Mouse (Mus musculus) MEL (cell line): ENCODE measurements around the gene Agpat4.

Experiments
- CTCF ChIP-seq, 3 experiments: IDR thresholded peaks in 2 of 3; conservative IDR thresholded peaks in 1 of 3; 2 replicates each; pipeline ENCODE4 v1.5.1; 2011 to 2012; ENCODE audit warnings: low read length in 3 of 3, low read depth in 2 of 3, mild to moderate bottlenecking in 2 of 3, improper control_type of control experiment in 1 of 3, inconsistent platforms in 1 of 3, mixed read lengths in 1 of 3, moderate library complexity in 1 of 3; ENCODE audit not compliant: control insufficient read depth in 1 of 3, insufficient read depth in 1 of 3, poor library complexity in 1 of 3, severe bottlenecking in 1 of 3
- HCFC1 ChIP-seq: IDR thresholded peaks from 2 replicates; pipeline ENCODE4 v1.6.1; 2012; ENCODE audit warnings: low read depth, mild to moderate bottlenecking, inconsistent platforms, low read length, improper control_type of control experiment, moderate library complexity

GRCm38 (mm10) chr17:12205015-12205693 lies 86.7 kb downstream of the Agpat4 start:
- TF ChIP-seq HCFC1 (no peak), CTCF (IDR thresholded peaks at IDR 0.05 in 2 of 3, conservative IDR thresholded peaks at IDR 0.05 in 1 of 3; ENCODE audit: control insufficient read depth in 1 of 3, insufficient read depth in 1 of 3, low read depth in 2 of 3, low read length in 3 of 3, poor library complexity in 1 of 3, severe bottlenecking in 1 of 3) (no peak)
